Mouse (Mus musculus) brain, embryonic 14.5 days (tissue): ENCODE measurements at regions not wholly inside any gene's neighbourhood (a gene's known extent, or its start where the extent isn't known, plus 50 kb on each side); places are given as distances from the start of the nearest gene placed in this dataset.

ENCODE experiments used
- CTCF ChIP-seq: fragments of 200-500 bp; IDR thresholded peaks from 2 replicates; pipeline ENCODE4 v1.5.1; 2012; ENCODE audit warnings: inconsistent platforms, mild to moderate bottlenecking, moderate library complexity, borderline replicate concordance; ENCODE audit not compliant: insufficient read depth, insufficient read length; ENCODE audit errors: extremely low read depth
- POLR2A ChIP-seq: fragments of 200-500 bp; IDR thresholded peaks from 2 replicates; pipeline ENCODE4 v1.6.1; 2012; ENCODE audit warnings: mild to moderate bottlenecking, inconsistent platforms, borderline replicate concordance; ENCODE audit not compliant: poor library complexity, insufficient read depth, insufficient read length, severe bottlenecking; ENCODE audit errors: extremely low read depth

GRCm38 (mm10) chr1:69757702-69758101 lies 69.1 kb upstream of the Spag16 start:
- TF ChIP-seq POLR2A (no peak), CTCF (no peak)
